Mouse (Mus musculus) kidney, postnatal 25 days (tissue): ENCODE measurements around the gene Suco.
A peak's percentile ranks its signal among the peaks of the same experiment; 100 is the strongest.

ENCODE experiments used
- DNase-seq, 2 experiments: peaks; one replicate each; pipeline ENCODE4 v3.0.0; 2021; ENCODE audit warnings: mixed read lengths in 2 of 2

The Suco gene

DNA sequence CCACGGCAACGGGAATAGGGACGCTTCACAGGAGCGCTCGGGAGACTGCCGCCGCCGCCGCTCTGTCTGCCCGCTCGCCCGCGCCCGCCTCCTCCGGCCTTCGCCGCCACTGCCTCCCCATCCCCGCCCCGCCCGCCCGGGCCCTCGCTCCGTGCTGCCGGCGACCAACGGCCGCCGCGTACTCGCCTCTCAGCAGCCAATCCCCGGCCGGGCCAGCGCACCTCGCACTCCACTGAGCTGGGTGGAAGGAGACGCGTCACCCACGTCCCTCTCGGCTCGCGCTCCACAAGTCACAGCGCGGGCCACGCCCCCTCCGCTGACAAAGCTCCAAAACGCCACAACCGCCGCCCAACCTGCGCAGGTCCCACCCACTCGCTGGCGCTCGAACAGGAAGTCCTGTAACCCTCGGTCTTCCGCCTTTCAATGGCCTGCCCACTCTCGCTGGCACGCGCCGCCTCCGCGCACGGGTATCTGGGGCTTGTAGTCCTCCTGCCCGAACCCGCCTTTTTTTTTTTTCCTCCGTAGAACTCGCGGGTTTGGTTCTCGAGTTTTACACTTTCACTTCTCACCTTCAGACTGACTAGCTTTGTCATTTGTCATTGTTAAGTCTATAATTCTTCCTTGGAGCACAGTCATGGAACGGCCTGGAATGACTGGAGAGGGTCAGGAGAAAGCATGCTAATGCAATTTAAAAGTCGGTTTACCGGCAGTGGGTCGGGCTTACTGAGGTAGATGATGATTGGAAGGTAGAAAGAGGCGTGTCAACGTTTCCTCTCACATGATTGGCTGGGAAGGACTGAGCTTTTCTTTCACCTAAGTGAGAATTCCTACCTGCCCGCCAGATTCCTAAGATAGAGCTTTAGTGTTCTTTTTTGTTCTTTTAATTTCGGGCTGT lies at the start of gene Suco:
Gene Suco (minus strand): TSS at position 130 of the 895 bp plus-strand sequence.
- peak; percentile 99 to 100 for DNase-seq

DNA sequence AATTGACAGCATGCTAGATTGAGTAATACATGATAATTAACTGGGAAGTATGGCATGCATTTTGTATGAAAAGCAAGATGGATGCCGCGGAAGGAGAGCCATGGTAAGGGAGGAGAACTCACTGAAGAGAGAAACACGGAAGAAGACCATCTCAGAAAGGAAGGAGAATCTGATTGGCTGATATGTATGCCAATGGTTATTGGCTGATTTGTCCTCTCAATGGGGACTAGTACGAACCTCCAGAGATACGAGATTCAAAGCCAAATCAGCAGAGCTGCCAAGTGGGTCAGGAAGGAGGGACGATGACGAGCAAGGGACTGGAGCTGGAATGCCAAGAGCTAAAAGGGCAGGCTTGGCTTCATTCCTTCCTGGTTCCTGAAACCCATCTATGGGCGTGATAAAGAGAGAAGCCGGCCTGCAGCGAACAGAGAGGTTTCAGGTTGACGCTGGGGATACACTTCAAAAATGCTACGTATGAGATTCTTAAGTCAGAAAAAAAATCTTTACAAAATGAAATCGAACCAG lies 48.9 kb upstream of the Suco start:
- no peak for DNase-seq

DNA sequence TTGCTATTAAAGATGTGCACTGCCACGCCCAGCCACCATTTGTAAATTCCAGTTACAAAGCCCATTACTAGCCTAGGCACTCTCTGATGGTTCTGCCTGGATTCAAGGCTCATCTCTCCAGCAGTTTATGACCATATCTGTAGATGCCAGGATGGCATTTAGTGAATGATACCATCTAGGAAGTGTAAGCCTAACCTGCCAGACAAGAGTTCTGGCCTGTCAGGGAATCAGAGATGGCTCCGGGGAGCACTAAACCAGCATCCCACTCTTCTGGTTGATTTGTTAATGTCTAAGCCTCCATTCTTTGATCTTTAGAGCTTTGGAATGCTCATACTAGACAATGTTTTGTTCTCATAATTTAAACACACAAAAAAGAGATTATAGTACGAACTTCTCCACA lies 47.8 kb upstream of the Suco start:
- no peak for DNase-seq

DNA sequence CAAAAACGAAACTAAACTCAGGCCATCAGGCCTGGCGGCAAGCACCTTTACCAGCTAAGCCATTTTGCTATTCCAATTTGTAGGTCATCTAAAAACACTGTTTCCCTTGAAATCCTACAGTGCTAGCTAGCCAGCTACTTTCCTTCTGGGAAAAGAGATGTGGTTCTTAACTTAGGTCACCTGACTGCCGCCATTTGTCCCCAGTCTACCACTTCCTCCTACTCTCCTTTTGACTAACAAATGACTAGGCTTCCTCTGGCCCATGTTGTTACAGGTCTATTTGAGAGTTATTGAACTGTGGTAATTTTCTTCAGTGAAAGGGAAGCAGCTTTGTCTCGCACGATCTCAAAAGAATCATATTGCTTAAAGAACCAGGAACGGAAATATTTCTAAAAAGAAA lies 45.4 kb upstream of the Suco start:
- no peak for DNase-seq

DNA sequence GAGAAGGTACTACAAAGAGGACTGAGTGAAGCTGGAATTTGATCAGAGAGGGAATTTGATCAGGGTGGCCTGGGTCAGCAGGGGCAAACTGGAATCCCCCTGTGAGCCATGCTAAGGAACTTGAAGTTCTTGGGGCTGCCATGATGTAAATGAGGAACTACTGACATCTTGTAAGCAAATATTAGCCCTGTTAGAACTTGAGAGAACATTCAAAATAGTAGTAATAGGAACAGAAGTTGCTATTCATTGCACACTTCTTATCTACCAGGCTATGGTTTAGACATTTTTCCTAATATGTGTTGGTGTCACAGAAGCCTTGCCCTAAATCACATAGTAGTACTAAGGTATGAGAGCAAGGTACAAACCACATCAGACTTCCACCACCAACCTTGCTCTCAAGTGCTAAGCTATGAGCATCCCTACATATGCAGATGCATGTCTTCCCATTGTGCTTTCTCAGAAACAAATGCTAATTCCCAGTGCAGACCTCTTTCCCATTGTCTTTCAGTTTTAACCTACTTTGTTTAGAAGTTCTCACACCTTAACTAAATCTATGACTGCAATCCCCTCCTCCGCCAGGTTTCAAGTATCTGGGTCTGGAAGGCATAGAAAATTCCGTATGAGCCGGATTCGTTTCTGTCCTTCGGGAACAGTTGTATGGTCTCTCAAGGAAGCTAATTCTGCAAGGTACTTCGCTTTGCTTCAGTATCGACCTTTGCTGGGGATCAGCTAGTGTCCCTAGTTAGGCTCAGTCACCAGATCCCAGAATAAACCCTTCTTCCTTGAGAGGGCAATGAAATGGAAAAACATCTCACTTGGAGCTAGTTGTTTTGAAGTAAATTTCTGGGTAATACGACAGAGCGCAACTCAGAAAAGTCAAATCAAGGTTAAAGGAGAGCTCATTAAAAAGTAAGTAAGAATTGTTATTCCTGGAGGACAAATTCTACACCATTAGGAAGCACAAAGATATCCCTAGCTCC lies 44.3 kb upstream of the Suco start:
- DNase-seq: no peak

DNA sequence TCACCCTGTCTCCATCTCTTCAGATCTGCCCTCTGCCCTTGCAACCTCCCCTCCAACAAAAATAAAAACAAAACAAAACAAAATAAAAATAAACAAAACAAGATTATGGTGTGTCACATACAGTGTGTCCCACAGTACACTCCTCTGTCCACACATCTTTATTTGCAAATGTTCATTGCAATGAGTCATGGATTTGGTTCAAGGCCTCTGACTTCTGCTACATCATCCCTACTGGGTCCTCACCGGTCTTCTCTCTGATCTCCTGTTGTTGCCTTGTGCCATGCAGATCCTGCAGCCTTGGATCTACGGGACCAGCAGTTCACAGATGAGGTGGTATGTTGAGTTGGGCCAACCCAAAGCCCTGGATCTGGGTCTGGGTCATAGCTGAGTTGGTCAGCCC lies 43.1 kb upstream of the Suco start:
- DNase-seq: no peak

DNA sequence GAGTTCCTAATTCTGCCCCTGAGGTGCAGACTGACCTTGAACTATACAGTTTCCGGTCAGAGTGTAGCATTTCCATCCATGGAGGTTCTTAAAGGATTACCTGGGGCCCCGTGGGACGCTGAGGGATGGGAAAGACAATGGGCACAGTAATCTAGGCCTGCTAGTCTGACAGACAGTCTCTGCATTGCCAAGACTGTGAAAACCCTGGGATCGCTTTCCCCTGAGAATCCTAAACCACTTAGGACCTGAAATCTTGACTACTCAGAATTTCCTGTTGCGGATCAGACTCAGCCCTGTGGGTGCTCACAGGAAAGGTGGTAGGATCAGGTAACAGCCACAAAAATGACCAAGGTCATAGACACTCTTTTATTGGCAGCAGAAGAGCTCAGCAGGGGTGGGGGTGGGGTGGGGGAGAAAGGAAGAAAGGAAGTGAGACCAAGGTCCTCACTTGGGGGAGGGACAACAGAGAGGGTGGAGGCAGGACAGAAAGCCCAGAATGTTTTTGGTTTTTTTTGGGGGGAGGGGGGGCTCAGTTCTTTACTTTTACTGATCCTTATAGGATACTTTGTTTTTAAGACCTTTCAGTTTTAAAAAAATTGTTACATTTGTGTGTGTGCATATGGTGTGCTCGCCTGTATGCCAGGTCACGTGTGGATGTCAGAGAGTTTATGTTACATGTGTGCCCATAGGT lies 42.3 kb upstream of the Suco start:
- no peak for DNase-seq

DNA sequence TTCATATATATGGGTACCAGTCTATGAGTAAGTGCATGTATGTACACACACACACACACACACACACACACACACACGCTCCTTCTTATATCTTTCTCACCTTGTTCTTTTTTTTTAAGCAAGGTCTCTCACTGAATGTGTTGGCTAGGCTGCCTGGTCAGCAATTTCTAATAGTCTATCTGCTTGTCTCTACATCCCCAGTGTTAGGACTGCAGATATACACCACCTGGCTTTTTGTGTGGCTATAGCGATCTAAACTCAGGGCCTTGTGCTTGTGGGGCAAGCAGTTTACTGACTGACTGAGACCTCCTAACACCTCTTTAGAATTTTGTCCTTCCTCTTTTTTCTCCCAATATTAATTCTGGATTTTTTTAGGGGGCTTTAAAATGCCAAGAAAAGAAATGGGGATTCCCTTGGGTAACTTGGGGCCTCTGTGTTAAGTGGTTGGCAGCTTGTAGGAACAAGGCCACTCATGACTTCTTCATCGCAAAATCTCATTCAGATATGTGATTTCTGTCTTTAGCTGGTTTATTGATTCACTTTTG lies 41.5 kb upstream of the Suco start:
- DNase-seq: no peak

DNA sequence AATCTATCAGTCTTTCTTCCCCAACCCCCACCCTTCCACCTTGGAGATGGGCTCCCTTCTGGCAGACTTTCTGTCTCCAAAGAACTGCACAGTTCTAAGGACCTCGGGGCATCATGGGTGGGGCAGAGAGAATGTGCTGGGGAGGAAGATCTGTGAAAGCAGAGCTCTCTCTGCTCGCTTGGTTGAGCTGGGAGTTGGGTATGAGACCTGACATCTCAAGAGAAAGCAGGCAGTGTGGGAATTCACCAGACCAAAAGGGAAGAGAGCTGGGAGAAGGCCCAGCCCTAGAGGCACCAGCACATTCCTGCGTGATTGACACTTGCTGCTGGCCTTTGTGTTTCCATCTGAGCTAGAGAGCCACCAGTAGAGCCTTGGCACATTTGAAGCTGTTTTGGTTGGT lies 39.6 kb upstream of the Suco start:
- DNase-seq: no peak

DNA sequence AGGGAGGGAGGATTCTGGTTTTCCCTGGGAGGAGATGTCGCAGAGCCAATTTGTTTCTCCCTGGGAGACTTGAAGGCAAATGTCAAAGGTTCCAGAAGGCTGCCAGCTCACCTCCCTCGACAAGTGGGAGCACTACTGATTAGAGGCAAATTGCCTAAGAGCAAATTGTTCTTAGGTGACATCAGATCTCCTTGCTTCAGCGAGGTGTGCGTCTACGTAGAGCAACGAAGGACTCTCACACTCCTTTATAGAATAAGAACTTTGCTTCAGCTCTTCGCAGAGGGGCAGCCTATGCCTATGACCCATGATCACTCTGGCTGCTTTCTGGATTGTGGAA lies 37.1 kb upstream of the Suco start:
- DNase-seq: no peak

DNA sequence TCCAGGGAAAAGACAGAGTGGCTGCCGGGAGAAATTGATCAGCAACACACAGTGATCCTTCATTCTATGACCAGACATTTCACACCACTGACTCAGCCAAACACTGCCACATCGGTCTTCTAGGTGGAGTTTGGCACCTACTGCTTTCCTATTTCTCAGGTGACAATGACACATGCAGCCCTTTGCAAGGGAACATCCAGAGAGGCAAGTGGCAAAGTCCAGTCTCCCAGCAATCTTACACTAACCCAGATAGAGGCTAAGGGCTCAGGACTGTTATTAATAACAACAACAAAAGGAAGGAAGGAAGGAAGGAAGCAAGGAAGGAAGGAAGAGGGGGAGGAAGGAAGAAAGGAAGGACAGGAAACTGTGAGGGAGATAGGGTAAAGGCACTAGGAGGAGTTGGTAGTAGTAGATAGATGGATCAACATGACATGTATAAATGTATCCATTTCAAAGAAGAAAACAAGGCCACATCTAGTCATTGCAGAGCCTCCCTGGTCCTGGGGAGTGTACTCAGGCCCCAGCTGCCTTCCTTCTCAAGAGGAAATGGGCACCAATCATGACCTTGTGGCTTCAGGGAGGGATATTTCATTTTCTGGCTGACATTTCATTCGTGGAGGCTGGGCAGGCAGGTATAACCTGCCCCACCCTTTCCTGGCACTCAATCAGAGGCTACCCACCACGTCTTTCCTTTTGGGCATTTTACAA lies 36.6 kb upstream of the Suco start:
- peak in 1 of 2 experiments; percentile 2 for DNase-seq

DNA sequence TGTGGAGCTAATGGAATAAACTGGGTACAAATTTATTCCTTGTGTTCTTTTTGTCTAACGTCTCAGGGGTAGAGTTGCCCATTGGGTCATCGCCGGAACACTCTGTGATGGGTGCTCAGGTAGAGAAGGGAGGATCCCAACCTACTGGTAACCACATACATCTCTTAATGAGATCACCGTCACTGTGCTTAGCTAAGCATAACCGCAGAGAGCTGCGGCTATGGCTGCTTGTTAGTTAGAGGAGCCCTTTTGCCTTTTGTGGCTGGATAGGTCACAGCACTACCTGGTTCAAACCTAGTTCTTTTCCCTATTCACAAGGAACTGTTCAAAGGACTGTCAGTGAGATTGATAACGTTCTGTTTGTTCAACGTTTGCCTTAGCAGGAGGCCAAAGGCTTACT lies 32.6 kb upstream of the Suco start:
- DNase-seq: no peak

DNA sequence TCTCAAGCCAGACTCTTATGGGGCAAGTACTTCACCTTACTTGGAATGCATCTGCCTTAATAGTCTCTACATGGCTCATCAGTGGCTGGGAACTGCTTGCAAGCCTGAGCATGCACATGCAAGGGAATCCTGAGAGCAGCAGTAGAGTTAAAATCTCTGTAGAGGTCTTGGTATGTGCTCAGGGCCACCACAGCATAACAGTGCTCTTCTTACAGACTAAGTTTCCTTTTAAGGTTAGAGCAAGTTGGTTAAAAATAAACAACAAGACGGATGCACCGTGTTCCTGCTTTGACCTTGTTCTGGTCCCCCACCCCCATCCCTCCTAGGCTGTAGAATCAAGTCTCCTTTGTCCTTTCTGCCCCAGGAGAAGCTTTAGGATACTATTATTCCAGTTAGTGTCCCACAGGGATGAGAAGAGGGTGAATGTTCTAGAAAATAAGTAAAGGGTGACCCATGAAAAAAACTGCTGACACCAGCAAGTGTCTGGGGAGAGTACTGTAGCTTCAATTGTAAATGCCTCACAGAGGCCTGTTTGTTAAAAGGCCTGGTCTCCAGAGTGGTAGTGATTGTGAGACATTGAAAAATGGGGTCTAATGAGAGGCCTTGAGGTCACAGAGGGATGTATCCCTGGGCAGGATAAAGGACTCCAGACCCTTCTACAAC lies 31.4 kb upstream of the Suco start:
- peak; percentile 11 to 43 for DNase-seq

DNA sequence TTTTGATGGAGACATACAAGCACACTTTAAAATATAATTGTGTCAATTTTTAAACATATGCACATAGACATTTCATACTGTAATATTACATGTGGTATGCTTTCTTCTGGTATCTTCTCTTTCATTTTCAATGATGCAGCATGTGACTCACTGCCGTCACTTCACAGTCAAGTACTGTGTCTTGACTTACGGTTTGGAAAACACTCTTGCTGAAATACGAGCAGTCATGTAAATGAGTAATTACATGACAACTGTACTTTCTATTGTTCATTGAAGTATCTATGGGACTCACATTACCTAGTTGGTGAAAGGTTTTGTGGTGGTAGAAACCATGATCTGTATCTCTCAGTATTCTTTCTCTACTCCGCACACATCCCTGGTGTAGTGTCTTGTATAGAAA lies 30.6 kb upstream of the Suco start:
- no peak for DNase-seq

DNA sequence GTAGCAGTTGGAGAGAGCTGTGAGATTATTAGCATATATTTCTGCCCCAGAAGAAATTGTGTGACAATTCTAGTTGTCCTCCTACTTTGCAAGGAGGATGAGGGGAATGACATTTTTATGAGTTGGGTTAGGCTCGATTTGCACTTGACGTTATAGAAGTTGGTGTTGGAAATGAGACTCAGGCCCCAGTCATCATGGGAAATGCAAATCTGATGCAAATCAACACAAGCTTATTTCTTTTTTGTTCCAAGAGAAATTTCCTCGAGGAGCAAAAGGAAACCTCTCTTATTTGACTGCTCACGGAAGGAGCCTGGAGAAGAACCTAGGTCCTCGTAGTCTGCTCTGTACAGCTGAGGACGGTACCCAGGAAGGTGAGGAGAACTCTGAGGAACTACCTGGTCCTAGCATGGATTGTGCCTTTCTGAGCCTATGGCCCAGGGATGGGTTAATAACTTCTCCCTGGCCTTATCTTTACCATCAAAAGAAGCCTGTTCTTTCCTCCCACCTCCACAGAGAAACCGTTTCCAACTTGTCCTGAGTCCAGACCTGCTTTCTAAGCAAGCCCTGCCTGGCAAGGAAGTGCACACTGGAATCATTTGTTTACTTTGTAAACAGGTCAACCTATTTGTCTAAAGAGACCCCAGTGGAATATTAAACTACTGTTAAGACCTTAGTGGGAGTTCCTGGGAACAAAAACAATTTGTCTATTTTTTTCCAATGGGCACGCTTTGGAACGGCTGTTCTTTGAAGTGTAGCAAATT lies 26.4 kb upstream of the Suco start:
- DNase-seq: no peak

DNA sequence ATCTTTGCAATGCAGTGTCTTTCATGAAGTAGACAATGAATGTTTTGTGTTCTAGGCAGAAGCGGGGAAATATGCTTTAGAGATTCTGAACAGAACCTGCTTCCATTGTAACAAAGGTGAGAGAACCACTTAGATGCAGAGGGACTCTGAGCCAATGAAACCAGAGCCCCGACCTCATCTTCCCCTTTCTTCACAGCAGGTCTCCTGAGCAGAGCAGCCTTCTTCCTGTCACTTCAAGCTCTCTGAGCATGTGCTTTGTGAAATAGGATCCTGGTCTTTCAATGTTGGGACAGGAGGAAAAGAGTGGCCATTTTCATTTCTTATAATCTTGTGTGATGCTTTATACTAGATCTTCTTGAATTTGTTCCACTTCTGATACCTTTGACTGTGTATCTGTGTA lies 23.6 kb upstream of the Suco start:
- no peak for DNase-seq

DNA sequence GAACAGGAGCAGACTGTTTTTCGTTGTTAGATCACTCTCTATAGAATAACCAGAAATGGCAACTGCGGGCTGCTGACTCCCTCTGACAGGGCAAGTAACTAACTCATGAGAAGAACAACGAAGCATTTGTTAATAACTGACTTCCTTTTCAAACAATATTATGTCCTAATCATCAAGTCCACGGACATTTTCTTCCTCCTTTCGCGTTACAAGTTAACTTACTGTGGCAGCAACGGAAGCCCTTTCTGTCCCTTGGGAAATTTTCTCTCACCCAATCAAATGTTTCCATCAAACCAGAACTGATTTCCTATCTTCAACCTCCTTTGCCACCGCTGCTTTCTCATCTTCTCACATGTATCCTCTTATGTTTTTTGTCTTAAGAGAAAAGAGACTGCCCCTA lies 20.8 kb upstream of the Suco start:
- no peak for DNase-seq

DNA sequence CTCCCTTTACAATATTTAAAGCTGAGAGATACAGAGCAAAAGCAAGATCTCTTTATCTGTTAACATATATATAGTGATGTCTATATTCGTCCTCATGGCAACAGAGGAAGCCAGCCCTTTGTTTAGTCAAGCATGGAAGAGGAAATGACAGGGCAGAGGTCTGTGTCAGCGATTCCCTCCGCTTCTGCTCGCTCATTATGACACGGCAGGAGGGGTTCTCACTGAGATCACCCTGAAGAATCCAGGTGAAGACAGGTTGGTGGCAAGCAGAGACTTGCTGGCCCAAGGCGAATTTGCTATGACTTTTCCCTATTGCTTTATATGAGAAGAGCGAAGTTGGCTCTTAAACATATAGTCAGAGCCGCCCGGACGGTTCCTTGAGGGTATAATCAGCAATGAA lies 19.6 kb upstream of the Suco start:
- no peak for DNase-seq

DNA sequence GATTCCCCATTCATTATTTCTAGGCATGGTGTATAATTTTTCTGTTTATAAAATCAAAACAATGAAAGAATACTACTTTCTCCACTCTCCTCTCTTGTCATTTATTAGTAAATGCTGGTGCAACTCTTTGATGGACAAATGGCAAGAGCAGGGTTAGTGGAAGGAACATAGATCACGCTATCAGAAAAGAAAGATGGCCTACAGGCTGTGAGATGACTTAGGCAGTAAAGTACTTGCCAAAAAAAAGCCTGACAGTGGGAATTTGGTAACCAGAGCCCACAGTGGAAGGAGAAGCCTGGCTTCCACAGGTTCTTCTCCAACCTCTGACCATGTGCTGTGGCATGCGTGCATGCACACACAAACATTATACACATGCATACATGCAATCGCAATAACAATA lies 18.5 kb upstream of the Suco start:
- DNase-seq: no peak

DNA sequence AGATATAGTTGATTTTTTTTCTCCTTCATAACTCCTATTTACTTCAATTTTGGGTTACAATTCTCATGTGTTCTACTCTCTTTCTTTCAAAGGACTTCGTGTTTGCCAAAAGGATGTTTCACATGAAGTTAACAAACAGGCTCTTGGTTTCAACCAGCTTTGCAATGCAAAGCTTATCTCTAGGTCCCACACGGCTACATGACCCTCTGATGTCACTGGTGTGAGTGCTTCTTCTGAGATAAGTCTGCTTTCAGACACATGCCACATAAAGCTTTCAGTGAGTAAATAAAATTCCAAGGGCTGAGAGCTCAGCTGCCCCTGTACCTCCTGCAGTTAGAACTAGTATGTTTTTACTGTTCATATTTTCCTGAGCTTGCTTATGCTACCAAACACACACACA lies 18.1 kb upstream of the Suco start:
- DNase-seq: no peak

DNA sequence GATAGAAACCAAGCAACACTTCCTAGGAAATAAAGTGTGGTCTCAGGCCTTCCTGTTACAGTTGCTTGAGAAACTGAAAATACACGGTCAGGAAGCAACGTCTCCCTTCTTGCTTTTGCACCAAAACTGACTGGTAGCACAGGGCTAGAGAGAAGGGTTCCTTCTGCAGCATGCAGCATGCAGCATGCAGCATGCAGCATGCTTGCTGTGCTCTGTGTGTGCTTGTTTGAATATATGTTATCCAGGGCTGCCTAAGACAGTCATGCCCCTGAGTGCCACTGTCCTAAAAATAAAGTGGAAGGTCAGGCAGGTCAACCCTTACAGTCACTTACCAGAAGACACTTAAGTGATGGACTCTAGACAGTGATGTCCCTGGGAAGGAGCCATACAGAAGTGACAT lies 17.6 kb upstream of the Suco start:
- no peak for DNase-seq
